Mouse (Mus musculus): ENCODE results near the gene Mlf2.
A peak's percentile ranks its signal among the peaks of the same experiment; 100 is the strongest.

DNA sequence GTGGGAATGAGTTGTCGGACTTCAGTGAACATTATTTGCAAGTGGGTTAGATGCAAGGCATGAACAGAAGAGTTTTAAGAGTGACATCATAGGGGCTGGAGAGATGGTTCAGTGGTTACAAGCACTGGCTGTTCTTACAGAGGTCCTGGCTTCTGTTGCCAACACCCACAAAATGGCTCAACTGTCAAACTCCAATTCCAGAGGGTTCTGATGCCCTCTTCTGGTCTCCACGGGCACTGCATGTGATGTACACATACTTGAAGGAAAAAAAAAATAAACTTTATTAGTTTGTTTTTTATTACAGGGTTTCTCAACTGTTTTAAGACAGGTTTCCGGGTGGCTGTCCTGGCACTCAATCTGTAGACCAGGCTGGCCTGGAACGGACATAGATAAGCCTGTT lies 36.6 kb downstream of the Mlf2 start:
- TF ChIP-seq CTCF (IDR thresholded peaks at IDR 0.05; ENCODE audit: low read depth, low read length) (peak; percentile 32; the same call in 1 of the 2 replicates), POLR2A (IDR thresholded peaks at IDR 0.05; ENCODE audit: borderline replicate concordance, low read depth, low read length) (no peak)

Measured in bone marrow macrophage, adult 2 months (primary cell).